Mouse (Mus musculus): ENCODE data around the gene Aox2. TPM values are rescaled to one million over a fixed set of nuclear protein-coding genes. Genes with fewer than 3 reads are reported as not detected.

Gene Aox2
- total and polyA plus RNA-seq, 3 experiments: not detected

DNA sequence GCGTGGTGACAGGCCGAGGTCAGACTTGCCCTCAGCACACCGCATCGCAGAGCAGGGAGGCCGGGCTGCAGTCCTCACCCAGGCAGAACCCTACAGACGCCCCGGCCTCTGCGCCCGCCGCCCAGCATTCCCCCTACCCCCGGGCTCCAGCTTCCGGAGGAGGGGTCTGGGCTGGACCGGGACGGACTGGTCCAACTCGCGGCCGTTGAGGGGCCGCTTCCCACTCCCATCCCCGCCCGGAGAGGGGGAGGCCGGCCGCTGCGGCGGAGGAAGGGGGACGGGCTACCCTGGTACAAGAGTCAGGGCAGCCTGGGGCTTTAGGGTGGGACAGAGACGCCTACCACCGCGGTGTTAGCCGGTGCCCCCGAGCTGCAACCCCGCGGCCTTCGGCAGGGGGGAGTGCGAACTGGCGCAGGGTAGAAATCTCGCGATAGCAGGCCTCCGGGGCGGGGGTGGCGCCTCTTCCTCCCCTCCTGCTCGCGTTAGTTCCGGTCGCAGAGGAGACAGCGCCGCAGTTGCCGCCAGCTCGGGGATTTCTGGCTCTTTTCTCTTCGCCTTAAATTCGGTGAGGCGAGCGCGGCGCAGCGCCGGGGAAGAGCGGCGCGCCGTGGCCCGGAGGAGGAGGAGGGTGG lies 114.6 kb downstream of the Aox2 start, which contains the start of gene Bzw1:
Gene Bzw1, plus strand, starts transcription at position 247 of the 632 bp plus-strand sequence.
- Histone ChIP-seq H3K36me3 (replicated peaks in 1 of 2; ENCODE audit: control insufficient read depth in 1 of 2, insufficient read depth in 1 of 2, low read length in 1 of 2) (peaks cover 20 to 29% of the 10 kb centered on the region in 2 experiments), H3K9me3 (replicated peaks; ENCODE audit: low read length) (no peaks in the 10 kb centered on the region), H3K9ac (ENCODE audit: insufficient read depth, low read depth) (peak within 1 kb of the TSS; percentile 98), H3K27ac (ENCODE audit: insufficient read depth, low read depth) (peak within 1 kb of the TSS; percentile 78), H3K79me2 (replicated peaks; ENCODE audit: control insufficient read depth, extremely low read depth, insufficient read depth, poor library complexity, severe bottlenecking) (peaks cover 42% of the 10 kb centered on the region), H3K4me3 (replicated peaks in 1 of 3; ENCODE audit: low read depth in 2 of 3, low read length in 2 of 3, poor library complexity in 1 of 3) (peak within 1 kb of the TSS; percentile 80 to 91 (median 80)), H3K4me2 (ENCODE audit: insufficient read depth, low read depth, poor library complexity, severe bottlenecking) (peak within 1 kb of the TSS; percentile 96), H3K27me3 (replicated peaks) (no peaks in the 10 kb centered on the region), H3K4me1 (ENCODE audit: control insufficient read depth in 1 of 2, insufficient read depth in 2 of 2) (peaks cover 4 to 27% of the 10 kb centered on the region in 2 experiments; a peak in 3 of 4 replicates)
- DNase-seq (ENCODE audit: extremely low read depth): peak; percentile 91
- in situ Hi-C loops (cut with MboI; ENCODE audit: low pct_ligation_motif_present, low pct_unique_long_range_greater_than_20kb, low sequenced_read_pairs): no loop called here
- TF ChIP-seq NRF1 (IDR thresholded peaks at IDR 0.05; ENCODE audit: low read depth, low read length): no peak
- TF ChIP-seq CTCF (conservative IDR thresholded peaks at IDR 0.05 in 1 of 2, IDR thresholded peaks at IDR 0.05 in 1 of 2; ENCODE audit: low read depth in 2 of 2, low read length in 2 of 2): no peak
- peak; percentile 52 for TF ChIP-seq NELFE (IDR thresholded peaks at IDR 0.05; ENCODE audit: low read depth, low read length)
- no peak for TF ChIP-seq BHLHE40 (IDR thresholded peaks at IDR 0.05; ENCODE audit: low read depth, low read length)
- TF ChIP-seq USF2 (conservative IDR thresholded peaks at IDR 0.05; ENCODE audit: low read depth, low read length): no peak
- no peak for TF ChIP-seq JUND (conservative IDR thresholded peaks at IDR 0.05; ENCODE audit: low read depth, low read length)
- no peak for TF ChIP-seq ZKSCAN1 (IDR thresholded peaks at IDR 0.05; ENCODE audit: borderline replicate concordance, low read depth, low read length)
- peak; percentile 94 for TF ChIP-seq MAZ (IDR thresholded peaks at IDR 0.05; ENCODE audit: low read depth, low read length)
- peak; percentile 83 for TF ChIP-seq HCFC1 (IDR thresholded peaks at IDR 0.05; ENCODE audit: low read depth, low read length)
- TF ChIP-seq SMC3 (IDR thresholded peaks at IDR 0.05; ENCODE audit: low read depth, low read length): no peak
- no peak for TF ChIP-seq RCOR1 (conservative IDR thresholded peaks at IDR 0.05; ENCODE audit: low read depth, low read length)
- 0 out of 2 replicates have a peak, but pooled peaks have one; percentile 37 for TF ChIP-seq MEF2A (IDR thresholded peaks at IDR 0.05; ENCODE audit: borderline replicate concordance, low read depth, low read length)
- no peak for TF ChIP-seq PAX5 (IDR thresholded peaks at IDR 0.05; ENCODE audit: low read length)
- TF ChIP-seq MXI1 (IDR thresholded peaks at IDR 0.05; ENCODE audit: low read depth, low read length): no peak; the same call in 1 of the 2 replicates
- no peak for TF ChIP-seq USF1 (IDR thresholded peaks at IDR 0.05; ENCODE audit: low read depth, low read length)
- TF ChIP-seq MYC (IDR thresholded peaks at IDR 0.05; ENCODE audit: low read depth, low read length): no peak
- TF ChIP-seq UBTF (IDR thresholded peaks at IDR 0.05; ENCODE audit: low read depth, low read length): 0 out of 2 replicates have a peak, but pooled peaks have one; percentile 69
- TF ChIP-seq ETS1 (conservative IDR thresholded peaks at IDR 0.05; ENCODE audit: low read depth, low read length): no peak
- TF ChIP-seq JUN (IDR thresholded peaks at IDR 0.05; ENCODE audit: insufficient read depth, low read depth, low read length): no peak
- TF ChIP-seq ZC3H11A (IDR thresholded peaks at IDR 0.05; ENCODE audit: low read depth, low read length): no peak
- peak; percentile 99 for TF ChIP-seq CHD1 (IDR thresholded peaks at IDR 0.05; ENCODE audit: low read depth, low read length)
- TF ChIP-seq IRF4 (IDR thresholded peaks at IDR 0.05; ENCODE audit: low read depth, low read length): peak; percentile 33; the same call in 1 of the 2 replicates
- peak; percentile 86; the same call in 1 of the 2 replicates for TF ChIP-seq POLR2AphosphoS2 (IDR thresholded peaks at IDR 0.05; ENCODE audit: low read depth, low read length)
- TF ChIP-seq MAX (IDR thresholded peaks at IDR 0.05; ENCODE audit: low read length): no peak
- no peak; the same call in none of the 2 replicates for TF ChIP-seq TBP (conservative IDR thresholded peaks at IDR 0.05; ENCODE audit: low read depth, low read length)
- no peak for TF ChIP-seq RAD21 (IDR thresholded peaks at IDR 0.05; ENCODE audit: low read depth, low read length)
- no peak for TF ChIP-seq ZNF384 (IDR thresholded peaks at IDR 0.05; ENCODE audit: low read depth, low read length)
- peak; percentile 78; the same call in 1 of the 2 replicates for TF ChIP-seq TCF12 (IDR thresholded peaks at IDR 0.05; ENCODE audit: low read depth, low read length)
- TF ChIP-seq ELF1 (IDR thresholded peaks at IDR 0.05; ENCODE audit: low read depth, low read length): peak; percentile 82; the same call in 1 of the 2 replicates
- TF ChIP-seq POLR2A (IDR thresholded peaks at IDR 0.05; ENCODE audit: low read depth, low read length): peak; percentile 88
- TF ChIP-seq ZMIZ1 (IDR thresholded peaks at IDR 0.05; ENCODE audit: low read depth, low read length): peak; percentile 92
- no peak for TF ChIP-seq E2F4 (IDR thresholded peaks at IDR 0.05; ENCODE audit: insufficient replicate concordance, low read depth, low read length)
- TF ChIP-seq EP300 (IDR thresholded peaks at IDR 0.05; ENCODE audit: low read length): no peak
- TF ChIP-seq KAT2A (IDR thresholded peaks at IDR 0.05; ENCODE audit: insufficient replicate concordance, low read length): 0 out of 2 replicates have a peak, but pooled peaks have one; percentile 18
- TF ChIP-seq SIN3A (IDR thresholded peaks at IDR 0.05; ENCODE audit: low read length): peak; percentile 81
- TF ChIP-seq GABPA (IDR thresholded peaks at IDR 0.05; ENCODE audit: insufficient replicate concordance, low read depth, low read length): no peak
- peak; percentile 99 for TF ChIP-seq CHD2 (IDR thresholded peaks at IDR 0.05; ENCODE audit: low read length)
- TF ChIP-seq MAFK (IDR thresholded peaks at IDR 0.05; ENCODE audit: insufficient replicate concordance, low read length): no peak
- dilution Hi-C loops (cut with MboI; ENCODE audit: extremely low pct_ligation_motif_present, extremely low pct_unique_long_range_greater_than_20kb, low sequenced_read_pairs): no loop called here
